Mouse (Mus musculus): ENCODE results near the gene Ccnb2.

DNA sequence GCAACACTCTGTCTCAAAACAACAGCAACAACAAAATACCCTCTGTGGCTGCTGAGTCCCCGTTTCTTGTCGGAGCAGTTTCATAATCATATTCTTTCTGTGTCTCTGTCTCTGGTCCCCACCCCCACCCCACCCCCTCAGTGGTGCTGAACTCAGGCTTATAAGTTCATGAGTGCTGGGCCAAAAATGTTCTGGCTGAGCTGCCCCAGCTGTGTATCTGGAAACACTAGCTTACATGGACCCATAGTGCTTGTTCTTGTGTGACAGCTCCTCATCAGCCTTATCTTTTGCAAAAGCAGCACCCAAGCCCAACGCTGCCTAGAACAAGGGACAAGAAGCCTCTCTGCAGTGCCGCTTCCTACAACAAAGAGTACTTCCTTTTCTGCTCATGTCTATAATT lies 18.6 kb upstream of the Ccnb2 start:
- no peak for TF ChIP-seq POLR2AphosphoS2 (IDR thresholded peaks at IDR 0.05; ENCODE audit: insufficient read length, low read depth)
- TF ChIP-seq MYOG (IDR thresholded peaks at IDR 0.05; ENCODE audit: control insufficient read depth in 1 of 3, insufficient read depth in 1 of 3, insufficient read length in 2 of 3, low read depth in 2 of 3): no peak
- TF ChIP-seq POLR2A (IDR thresholded peaks at IDR 0.05; ENCODE audit: insufficient read length, low read depth): no peak
- TF ChIP-seq E2F4 (IDR thresholded peaks at IDR 0.05; ENCODE audit: insufficient read depth): no peak
- no peak for TF ChIP-seq MYOD1 (IDR thresholded peaks at IDR 0.05; ENCODE audit: control insufficient read depth in 1 of 3, insufficient read length in 2 of 3, low read depth in 2 of 3)
- no peak for TF ChIP-seq USF1 (IDR thresholded peaks at IDR 0.05; ENCODE audit: low read depth)
- TF ChIP-seq TCF12 (IDR thresholded peaks at IDR 0.05; ENCODE audit: insufficient read depth, poor library complexity, severe bottlenecking): no peak
- no peak for TF ChIP-seq MAX (IDR thresholded peaks at IDR 0.05; ENCODE audit: low read depth)
- TF ChIP-seq SRF (IDR thresholded peaks at IDR 0.05; ENCODE audit: control insufficient read depth, insufficient read length, low read depth): no peak
- no peak for TF ChIP-seq CEBPB (IDR thresholded peaks at IDR 0.05; ENCODE audit: insufficient read depth, poor library complexity, severe bottlenecking)

Measured in myocyte (in vitro differentiated cells).